Mouse (Mus musculus) cerebellum, adult 8-10 months (tissue): ENCODE measurements around the gene Hjurp.

Source experiments
- DNase-seq: peaks from one replicate; pipeline ENCODE4 v3.0.0; 2022

Gene Hjurp

DNA sequence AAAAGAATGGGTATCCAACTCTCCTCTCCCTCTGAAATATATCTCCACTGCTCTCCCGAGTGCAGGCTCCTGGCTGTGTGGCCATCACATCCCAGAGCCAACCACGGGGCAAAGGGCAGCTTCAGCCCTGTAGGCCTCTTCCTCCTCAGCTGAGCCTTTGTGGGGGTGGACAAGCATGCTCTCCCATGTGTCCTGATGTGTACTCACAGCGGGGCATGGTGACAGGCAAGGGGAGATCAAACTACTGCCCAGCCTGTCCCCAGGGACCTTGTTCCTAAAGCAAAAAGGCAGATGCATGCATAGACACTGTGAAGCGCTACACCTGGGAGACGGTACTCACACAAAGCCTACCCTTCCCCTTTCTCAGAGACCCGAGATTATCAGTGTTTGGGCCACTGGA, 17.3 kb downstream of the Hjurp start:
- DNase-seq: no peak

DNA sequence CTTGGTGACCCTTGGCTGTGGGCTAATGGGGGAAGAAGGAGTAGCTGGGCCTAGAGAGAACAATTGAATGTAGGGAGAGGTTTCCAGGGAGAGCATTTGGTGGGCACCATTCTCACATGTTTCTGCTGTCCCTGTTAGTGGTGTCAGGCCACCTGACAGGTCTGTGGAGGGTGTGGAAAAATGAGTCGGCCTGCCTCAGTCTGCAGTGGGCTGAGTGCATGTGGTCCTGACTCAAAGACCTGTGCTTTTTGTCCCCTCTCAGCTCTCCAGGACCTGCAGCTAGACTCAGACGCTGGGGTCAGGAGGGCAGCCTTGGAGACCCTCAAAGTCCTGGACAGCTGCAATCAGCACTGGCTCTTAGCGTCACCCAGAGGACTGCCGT, 17.8 kb downstream of the Hjurp start:
- DNase-seq: no peak

DNA sequence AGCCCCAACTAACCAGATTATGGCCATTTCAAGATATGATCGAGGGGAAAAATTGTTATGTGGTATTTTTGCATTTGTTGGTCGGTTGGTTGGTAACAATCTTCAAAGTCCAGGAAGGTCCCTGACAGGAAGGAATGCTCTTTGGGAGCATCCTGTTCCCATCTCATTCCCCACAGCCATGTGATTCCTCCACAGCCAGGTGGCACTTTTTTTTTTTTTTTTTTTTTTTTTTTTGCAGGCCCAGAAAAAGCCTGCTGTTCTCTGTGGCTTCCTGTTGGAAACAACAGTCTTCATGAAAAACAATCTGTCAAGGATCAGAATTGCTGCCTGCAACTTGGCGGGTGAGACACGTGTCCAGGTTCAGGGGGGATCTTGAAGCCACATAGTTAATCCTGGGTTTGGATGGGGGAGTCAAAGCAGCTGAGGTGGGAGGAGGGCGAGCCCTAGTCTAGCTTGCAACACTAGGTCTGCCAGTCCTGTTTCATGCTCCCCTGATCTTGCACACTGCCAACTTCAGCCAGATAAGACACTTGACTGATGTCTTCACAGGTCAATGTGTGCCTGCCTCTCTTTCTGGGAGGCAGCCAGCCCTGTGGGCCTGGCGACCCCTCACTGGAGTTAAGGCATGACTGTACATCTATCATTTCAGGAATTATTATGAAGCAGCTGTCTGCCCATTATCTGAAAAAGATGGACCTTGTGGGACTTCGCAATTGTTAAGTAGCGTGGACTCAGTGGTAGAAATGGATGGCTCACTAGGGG, 18.4 kb downstream of the Hjurp start:
- DNase-seq: no peak

DNA sequence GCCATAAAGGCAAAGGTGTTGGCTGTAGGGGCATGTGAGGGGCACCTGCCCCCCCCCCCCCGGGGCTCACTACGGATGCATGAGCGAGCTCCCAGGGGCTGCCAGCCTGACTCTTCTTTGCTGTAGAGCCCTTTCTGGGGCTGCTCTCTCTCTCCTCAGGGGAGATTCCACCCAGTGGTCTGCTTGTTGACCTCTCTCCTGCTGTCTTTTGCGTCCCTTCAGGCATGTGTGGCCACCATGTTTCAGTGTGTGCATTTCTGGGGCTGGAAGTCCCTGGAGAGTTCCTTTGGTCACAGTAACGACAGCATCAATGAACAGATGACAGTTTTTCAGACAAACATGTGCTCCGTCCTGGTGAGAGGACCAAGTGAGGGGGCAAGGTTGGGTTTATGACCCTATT, 19.1 kb downstream of the Hjurp start:
- DNase-seq: no peak

DNA sequence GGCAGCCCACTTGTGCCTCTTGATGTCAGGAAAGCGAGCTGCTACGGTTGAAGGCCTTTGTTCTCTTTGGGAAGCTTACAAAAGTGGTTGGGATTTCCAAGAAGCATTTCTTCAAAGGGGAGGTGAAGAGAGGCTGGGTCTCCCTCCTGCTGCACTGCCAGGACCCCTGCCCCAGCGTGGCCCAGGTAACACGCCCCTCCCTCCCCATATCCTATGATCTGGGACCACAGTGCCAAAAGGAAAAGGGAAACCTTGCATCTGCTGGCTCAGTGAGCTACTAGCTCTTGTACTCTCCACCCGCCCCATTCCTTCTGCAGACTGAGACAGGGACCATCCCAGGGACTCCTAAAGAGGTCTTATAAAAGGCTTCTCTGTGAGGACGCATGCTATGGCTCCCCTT, 19.8 kb downstream of the Hjurp start:
- DNase-seq: no peak

DNA sequence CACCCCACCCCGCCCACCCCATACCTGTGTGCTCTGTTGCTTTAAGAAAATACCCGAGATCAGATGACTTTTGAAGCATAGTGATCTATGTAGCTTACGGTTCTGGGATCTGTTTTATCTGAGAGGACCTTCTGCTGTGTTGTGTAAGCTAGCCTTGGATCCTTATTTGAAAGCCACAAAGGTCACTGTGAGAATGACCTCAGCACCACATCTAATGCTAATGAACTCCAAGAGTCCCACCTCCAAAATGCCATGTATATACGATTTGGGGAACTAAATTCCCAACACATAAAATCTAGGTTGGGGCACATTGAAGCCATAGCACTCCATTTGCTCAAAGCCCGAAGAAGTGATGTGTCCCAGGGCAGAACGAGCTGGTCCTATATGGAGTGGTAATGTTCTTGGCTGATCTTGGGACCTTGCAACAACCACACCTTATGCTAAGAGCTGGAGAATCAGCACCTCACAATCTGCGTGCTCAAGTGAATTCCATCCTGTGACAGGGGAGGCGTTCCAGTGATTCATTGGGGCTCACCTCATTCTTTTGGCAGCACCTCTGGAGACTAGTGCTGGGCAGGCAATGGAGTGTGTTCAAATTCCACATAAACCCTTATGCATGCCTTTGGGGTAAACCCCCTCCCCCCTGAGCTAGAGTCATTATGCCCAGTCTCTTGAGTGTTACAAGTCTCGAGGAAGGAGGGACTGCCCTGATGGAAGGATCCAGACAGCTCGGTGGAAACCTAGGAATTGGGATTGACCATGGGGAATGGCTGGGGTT, 20.4 kb downstream of the Hjurp start:
- DNase-seq: no peak

DNA sequence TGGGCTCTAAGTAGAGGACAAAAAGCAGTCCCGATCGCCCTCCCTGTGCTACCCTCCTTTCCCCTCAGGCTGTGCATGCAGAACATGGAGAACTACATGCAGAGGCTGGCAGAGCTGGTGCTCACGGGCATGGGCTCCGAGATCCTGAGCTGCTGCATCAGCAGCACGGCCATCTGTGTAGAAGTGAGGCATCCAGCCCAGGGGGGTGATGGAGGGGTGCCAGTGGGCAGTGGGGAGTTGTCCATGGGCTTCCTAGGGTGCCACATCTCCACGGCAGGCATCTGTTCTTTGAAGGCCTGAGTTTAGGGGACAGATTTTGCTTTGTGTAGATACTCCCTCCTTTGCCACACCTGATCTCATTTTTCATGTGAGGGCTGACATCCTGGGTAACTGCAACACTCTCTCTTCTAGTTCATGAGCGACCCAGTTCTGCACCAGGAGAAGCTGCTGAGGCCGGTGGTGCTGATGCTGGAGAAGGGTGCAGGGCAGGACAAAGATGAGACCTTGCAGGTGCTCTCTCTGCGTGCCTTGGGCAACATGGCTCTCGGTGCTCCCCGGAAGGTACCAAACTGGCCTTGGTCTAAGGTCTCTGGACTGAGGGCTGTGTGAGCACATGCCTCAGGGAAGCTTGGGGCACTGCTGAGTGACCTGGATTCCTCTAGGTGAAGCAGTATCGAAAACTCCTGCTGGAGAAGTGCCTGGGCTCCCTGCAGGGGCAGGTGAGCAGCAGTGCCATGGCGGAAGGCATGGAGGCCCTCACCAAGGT, 21.3 kb downstream of the Hjurp start:
- DNase-seq: no peak

DNA sequence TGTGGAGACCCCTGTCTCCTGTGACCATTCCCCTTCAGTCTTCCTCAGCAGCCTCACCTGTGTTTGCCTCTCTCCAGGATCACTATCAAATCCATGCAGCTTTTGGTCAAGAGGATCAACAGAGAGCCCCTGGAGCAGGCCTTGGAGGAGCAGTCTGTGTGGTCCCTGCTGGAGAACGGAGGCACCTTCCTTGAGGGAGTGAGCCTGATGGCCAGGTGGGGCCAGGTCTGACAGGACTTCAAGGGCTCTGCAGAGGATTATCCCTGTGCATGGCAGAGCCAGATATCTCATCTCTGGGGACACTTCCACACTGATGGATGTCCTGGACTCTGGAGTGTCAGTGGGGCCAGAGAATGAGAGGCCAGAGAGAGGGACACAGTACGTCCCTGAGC, 22.0 kb downstream of the Hjurp start:
- DNase-seq: no peak

DNA sequence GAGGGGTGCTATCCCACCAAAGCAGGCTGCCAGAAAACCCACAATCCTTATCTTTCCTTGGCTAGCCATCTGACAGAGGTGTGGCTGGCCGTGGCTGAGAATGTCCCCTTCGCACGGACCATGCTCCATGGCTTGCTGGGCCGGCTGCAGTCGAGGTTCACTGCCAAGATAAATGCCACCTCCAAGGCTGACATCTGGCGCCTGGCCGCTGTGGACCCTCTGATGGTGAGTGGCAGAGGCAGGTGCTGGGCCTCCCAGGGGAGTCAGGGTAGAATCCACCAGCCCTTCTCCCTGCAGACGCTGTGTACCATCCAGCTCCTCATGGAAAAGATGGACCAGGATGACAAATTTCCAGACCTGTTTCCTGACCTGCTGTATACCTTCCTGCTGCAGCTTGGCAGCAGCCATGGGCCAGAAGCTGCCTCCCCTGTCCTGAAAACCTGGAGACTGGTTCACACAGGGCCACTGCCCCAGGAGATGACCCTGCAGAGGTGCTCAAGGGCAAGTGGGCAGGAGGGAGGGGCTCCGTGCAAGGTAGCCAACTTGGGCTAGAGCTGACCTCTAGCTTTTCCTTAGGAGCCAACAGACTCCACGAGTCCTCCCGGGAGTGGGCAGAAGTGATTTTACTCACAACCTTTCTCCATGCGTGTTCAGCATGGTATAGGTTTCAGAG, 22.5 kb downstream of the Hjurp start:
- DNase-seq: no peak

DNA sequence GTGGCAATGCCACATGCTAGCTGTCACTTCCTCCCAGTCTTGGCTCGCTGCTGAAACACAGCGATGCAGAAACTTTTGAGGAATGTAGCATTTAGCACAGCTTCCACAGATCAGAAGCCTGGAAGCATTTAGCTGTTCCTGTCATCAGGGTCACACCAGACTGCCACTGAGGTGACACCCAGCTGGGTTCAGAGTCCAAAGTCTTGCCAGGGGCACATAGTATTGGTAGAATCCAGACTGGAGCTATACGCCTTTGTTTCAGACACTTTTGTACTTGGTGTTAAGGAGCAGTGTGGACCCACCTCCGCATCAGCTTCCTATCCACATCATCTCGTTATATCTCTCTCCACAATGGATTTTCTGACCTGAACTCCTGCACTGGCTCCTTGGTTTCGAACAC, 23.9 kb downstream of the Hjurp start:
- DNase-seq: no peak

DNA sequence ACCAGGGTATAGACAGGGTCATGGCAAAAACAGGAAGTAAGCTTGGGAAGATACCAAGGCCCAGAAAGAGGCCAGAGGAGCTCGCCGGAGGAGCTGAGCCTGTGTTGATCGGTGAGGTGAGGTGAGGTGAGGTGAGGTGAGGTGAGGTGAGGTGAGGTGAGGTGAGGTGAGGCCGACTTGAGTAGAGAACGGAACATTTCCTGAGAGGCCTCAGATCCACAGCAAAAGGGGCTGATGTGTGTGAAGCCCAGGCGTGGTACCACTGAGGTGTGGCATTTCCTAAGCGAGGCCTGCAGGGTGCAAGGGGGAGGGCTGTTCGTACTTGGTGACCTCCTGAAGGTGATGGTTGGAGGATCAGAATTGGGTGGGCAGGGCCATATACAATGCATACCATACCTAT, 24.3 kb downstream of the Hjurp start:
- no peak for DNase-seq

DNA sequence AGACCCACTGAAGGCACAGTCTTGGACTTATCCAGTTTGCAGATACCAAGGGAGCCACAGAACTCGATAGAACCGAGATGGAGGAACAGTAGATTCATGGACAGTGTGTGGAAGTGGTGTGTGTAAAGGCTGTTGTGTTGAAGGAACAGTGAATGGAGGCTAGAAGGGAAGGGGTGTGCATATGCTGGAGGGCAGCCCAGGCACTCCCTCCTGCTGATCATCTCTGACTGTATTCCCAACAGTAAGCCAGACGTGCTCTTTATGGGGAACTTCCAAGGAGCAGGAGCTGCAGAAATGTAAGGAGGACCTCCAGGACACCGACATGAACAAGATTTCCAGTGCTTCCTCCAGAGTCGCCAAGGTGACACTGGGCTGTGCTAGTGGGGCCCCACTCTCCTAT, 27.4 kb downstream of the Hjurp start:
- DNase-seq: no peak

DNA sequence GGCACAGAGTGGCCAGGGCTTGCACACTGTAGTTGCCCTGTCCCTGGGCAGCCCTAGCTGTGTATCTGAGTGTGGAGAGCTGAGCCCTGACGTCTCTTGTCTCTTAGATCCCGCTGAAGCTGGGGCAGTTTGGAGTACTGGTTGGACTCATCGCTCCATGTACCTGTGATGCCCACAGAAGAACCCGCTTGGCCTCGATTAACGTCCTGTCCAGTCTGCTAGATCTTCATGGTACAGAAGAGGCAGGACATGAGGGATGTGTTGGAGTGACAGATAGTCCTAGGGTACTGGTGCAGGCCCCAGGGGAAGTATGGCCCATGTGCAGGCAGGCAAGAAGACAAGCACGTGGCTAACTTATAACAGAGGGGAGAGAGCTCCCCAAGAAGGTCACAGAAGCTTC, 27.8 kb downstream of the Hjurp start:
- DNase-seq: no peak

DNA sequence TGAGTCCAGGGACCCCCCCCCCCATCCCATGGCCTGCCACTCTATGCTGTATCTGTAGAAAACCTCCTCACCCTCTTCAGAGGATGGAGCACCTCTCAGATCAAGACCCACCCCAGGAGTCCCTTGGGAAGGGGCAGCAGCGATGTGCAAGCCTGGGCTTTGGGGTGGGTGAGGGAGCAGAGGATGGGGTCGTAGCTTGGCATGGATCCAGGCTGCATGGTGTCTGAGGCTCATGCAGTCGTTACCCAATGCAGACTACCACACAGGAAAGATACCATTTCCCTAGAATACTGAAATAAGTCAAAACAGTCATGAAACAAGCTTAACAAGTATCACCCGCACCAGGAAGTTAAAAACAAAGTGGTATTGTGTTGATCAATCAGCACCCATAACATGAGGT, 28.8 kb downstream of the Hjurp start:
- no peak for DNase-seq

DNA sequence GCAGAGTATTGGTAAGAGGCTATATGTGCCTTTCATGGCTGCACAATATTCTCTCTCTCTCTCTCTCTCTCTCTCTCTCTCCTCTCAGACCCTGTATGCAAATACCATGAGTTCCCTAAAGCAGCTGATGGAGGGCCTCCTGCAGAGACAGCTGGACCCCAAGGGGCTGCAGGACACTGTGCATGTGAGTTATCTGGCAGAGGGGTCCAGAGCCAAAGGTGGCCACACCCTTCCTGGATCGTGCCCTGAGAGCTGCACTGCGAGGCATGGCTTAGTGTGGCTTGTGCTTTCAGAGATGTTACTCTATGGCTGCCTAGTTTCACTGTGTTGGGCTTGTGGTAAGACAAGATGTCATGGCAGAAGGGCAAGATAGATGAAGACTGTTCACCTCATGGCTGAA, 29.8 kb downstream of the Hjurp start:
- DNase-seq: no peak

DNA sequence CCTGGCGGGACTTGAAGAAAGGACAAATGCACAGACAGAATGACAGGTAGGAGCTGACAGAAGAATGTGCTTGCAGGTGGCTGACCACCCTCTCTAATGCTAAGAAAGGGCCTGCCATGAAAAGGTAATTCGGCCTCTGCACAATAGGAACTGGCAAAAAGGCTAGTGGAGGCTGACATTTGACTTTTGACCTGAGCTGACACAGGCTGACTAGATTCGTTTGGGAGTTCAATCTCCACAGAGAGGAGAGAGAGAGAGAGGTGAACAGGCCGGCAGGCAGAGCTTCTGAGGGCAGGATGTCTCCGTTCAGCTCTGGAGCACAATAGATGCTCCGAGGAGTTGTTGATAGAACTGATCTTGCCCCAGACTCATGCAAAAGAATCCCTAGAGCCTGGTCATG, 31.0 kb downstream of the Hjurp start:
- no peak for DNase-seq

DNA sequence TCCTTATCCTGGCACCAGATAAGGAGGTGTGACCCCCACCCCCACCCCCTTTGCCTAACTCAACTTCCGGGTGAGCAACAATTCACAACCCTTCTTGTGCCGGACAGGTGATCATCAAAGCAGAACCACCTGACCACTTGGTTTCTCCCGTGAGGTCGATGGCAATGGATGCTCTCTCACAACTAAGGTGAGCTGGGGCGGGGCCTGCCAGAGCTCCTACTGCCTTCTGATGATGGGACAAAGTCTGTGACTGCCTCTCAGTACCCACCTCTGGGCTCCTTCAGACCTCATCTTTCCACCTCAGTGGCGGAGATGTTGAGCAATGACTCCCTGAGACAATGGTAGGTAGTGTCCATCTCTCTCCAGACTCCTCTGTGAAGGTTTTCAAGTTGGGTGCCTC, 31.6 kb downstream of the Hjurp start:
- DNase-seq: no peak

DNA sequence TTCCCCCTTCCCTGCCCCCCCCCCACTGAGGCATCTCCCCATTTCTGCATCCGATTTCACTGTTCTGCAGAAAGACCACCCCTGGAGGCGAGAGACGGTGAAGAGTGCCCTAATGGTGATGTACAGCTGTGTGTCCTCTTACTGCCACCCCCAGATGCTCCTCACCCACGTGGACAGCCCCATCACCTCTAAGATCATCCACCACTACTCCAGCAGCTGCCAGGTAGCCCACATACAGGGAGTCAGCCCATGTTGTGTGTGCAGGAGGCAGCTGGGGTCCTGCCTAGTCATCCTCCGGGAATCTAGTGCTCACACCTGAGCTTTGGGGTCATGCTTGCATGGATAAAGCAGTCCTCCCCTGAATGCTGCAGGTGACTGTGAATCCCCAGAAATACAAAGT, 33.6 kb downstream of the Hjurp start:
- DNase-seq: no peak

DNA sequence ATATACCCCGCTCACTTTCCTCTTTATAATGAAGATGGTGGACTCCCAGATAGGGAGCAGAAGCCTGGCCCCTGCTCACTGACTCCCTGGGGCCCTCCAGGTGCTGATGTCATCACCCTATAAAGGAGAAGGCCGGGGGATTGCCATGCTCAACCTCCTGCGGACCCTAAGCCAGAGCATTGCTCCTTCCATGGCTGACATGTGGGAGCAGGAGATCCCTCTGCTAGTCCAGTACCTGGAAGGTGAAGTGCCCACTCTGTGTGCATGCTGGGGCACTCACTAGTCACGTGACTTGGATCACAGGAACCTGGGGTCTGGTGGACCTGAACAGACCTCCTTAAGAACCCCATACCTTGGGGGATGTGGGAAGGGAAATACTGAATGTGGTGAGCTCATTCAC, 36.9 kb downstream of the Hjurp start:
- DNase-seq: no peak

DNA sequence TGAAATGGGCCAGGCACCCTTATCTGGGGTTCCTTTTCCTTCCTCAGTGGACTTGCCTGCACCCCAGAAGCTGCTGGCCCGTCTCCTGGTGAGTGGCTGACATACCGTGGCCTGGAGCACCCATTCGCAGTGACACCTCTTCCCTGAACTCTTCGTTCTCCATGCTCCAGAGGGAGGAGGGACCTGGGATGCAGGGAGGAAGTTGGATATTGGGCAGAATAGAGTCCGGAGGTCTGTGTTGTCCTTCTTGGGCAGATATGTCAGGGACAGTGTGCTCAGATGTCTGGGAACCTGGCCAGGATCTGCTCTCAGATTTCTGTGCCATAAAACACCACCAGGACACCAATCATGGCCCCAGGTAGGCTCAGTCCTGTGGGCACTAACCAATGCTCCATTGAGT, 37.4 kb downstream of the Hjurp start:
- DNase-seq: no peak

DNA sequence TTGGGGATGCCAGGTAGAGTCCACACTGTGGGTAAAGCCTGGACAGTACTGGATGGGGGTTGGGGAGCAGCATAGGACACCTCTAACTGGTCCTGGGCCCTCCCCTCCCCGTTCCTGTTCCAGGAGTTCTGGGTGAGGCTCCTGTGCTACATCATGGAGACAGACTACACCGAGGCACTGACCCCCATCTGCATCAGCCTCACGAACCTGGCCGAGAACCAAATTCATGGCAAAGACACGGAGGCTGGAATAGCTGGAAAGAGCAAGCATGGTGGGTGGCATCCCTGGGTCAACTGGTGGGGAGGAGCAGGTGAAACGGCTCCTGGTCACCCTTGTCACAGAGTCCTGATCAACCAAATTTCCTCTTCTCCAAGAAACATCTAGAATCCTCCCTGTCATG, 38.7 kb downstream of the Hjurp start:
- DNase-seq: no peak

DNA sequence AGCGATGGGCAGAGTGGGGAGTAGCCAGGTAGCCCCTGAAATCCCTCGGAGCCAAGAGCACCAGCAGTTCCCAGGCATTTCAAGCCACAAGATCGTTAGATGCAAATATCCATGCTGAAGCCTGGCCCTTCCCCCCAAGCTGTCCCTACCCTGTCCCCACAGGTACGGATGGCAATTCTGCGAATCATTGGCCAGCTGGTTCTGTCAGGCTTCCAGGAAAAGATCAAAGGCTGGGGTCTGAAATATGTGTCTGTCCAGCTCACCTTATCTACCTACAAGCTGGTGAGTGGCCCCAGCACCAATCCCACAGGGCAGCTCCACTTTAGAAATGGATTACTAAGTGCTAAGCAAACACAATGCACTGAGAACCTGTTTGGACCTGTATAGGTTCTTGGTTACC, 40.1 kb downstream of the Hjurp start:
- no peak for DNase-seq

DNA sequence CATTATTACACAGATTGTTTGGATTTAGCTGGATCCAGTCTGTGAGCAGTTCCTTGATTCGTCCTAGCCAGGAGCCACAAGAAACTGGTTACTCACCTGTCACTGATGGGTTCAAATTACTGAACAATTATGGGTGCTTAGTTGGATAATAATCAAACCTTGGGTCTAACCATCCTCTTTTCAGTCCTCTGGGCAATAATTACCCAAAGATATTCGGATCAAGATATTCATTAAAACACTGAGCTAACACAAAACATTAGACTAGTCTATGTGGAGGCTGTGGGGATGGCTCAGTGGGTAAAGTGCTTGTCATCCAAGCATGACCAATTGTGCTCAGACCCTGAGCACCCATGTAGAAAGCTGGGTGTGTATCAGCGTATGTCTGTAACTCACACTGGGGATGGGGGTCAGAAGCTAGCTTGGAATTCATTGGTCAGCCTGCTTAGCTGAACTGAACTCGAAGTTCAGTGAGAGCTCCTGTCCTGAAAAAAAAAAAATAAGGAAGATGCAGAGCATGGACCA, 41.5 kb downstream of the Hjurp start:
- DNase-seq: no peak
